Mouse (Mus musculus): ENCODE data around the gene Hist2h3c2. TPM values are rescaled to one million over a fixed set of nuclear protein-coding genes. Genes with fewer than 3 reads are reported as not detected.

Hist2h3c2 gene
- 1.6 to 5.2 TPM (median 3.2 TPM) in 4 replicates for total RNA-seq (2023; ENCODE audit: inconsistent age)

GRCm38 (mm10) chr3:96238954-96239793, at the start of gene Hist2h3c2:
Hist2h3c2 (minus strand) TSS chr3:96239127.

GRCm38 (mm10) chr3:96269511-96270474, 30.9 kb upstream of the Hist2h3c2 start, which contains the start of gene Hist2h2bb:
Hist2h2bb (plus strand) TSS chr3:96269752.

GRCm38 (mm10) chr3:96268051-96268775, 29.3 kb upstream of the Hist2h3c2 start, which contains the start of gene Hist2h3b:
Hist2h3b (plus strand) TSS chr3:96268654.

GRCm38 (mm10) chr3:96262979-96263550, 24.1 kb upstream of the Hist2h3c2 start, which contains the start of gene Hist2h4:
Hist2h4 (minus strand) TSS chr3:96263311.

GRCm38 (mm10) chr3:96246427-96246856, 7.5 kb upstream of the Hist2h3c2 start, which contains the start of gene Hist2h3c1:
Hist2h3c1 (plus strand) TSS chr3:96246685.

GRCm38 (mm10) chr3:96245003-96245886, 6.3 kb upstream of the Hist2h3c2 start, which contains the start of gene Hist2h2aa1:
Hist2h2aa1 (plus strand) TSS chr3:96245497.

GRCm38 (mm10) chr3:96239949-96240798, 1.2 kb upstream of the Hist2h3c2 start, which contains the start of gene Hist2h2aa2:
Hist2h2aa2 (minus strand) TSS chr3:96240276.

GRCm38 (mm10) chr3:96220765-96221639, 17.9 kb downstream of the Hist2h3c2 start, which contains the start of the genes Hist2h2ac and Hist2h2be:
Hist2h2ac (minus strand) TSS chr3:96220880.
Hist2h2be (plus strand) TSS chr3:96221119.

GRCm38 (mm10) chr3:96219661-96220130, 19.2 kb downstream of the Hist2h3c2 start, which contains the start of the genes Bola1 and Hist2h2ab:
Bola1 (minus strand) TSS chr3:96219709.
Hist2h2ab (plus strand) TSS chr3:96219865.

Other genes starting within 250 kb of the Hist2h3c2 start
- 203 to 253 TPM (median 234 TPM) in 4 replicates for gene Plekho1, start 243.1 kb downstream of the Hist2h3c2 start, total RNA-seq (2023; ENCODE audit: inconsistent age)
- gene Vps45, start 180.7 kb downstream of the Hist2h3c2 start, total RNA-seq (2023; ENCODE audit: inconsistent age): 16.8 to 29.1 TPM (median 20.3 TPM) in 4 replicates
- 53.7 to 61.3 TPM (median 54.9 TPM) in 4 replicates for gene Otud7b, start 134.6 kb downstream of the Hist2h3c2 start, total RNA-seq (2023; ENCODE audit: inconsistent age)
- 1.9 to 3.4 TPM (median 2.4 TPM) in 4 replicates for gene Mtmr11, start 77.1 kb downstream of the Hist2h3c2 start, total RNA-seq (2023; ENCODE audit: inconsistent age)
- 86.6 to 96.9 TPM (median 89.8 TPM) in 4 replicates for gene Sf3b4, start 66.8 kb downstream of the Hist2h3c2 start, total RNA-seq (2023; ENCODE audit: inconsistent age)
- gene Sv2a, start 58.0 kb downstream of the Hist2h3c2 start, total RNA-seq (2023; ENCODE audit: inconsistent age): 2.2 to 4.4 TPM (median 2.7 TPM) in 4 replicates
- 8.4 to 10.2 TPM (median 9.0 TPM) in 4 replicates for gene Bola1, start 19.4 kb downstream of the Hist2h3c2 start, total RNA-seq (2023; ENCODE audit: inconsistent age)
- 5.1 to 10.3 TPM (median 7.2 TPM) in 4 replicates for gene Hist2h2ab, start 19.3 kb downstream of the Hist2h3c2 start, total RNA-seq (2023; ENCODE audit: inconsistent age)
- 110 to 130 TPM (median 113 TPM) in 4 replicates for gene Hist2h2ac, start 18.2 kb downstream of the Hist2h3c2 start, total RNA-seq (2023; ENCODE audit: inconsistent age)
- 4.9 to 5.8 TPM (median 5.0 TPM) in 4 replicates for gene Hist2h2be, start 18.0 kb downstream of the Hist2h3c2 start, total RNA-seq (2023; ENCODE audit: inconsistent age)
- gene Hist2h2aa2, start 1.1 kb upstream of the Hist2h3c2 start, total RNA-seq (2023; ENCODE audit: inconsistent age): 684 to 746 TPM (median 716 TPM) in 4 replicates
- 4.9 to 9.3 TPM (median 6.8 TPM) in 3 of 4 replicates, not detected in the other for gene Hist2h2aa1, start 6.4 kb upstream of the Hist2h3c2 start, total RNA-seq (2023; ENCODE audit: inconsistent age)
- gene Hist2h3c1, start 7.6 kb upstream of the Hist2h3c2 start, total RNA-seq (2023; ENCODE audit: inconsistent age): not detected in 4 replicates
- 52.3 to 62.2 TPM (median 53.7 TPM) in 4 replicates for gene Hist2h4, start 24.2 kb upstream of the Hist2h3c2 start, total RNA-seq (2023; ENCODE audit: inconsistent age)
- 151 to 194 TPM (median 183 TPM) in 4 replicates for gene Hist2h3b, start 29.5 kb upstream of the Hist2h3c2 start, total RNA-seq (2023; ENCODE audit: inconsistent age)
- gene Hist2h2bb, start 30.6 kb upstream of the Hist2h3c2 start, total RNA-seq (2023; ENCODE audit: inconsistent age): 179 to 204 TPM (median 198 TPM) in 4 replicates
- gene Fcgr1, start 54.8 kb upstream of the Hist2h3c2 start, total RNA-seq (2023; ENCODE audit: inconsistent age): 0.19 to 0.60 TPM (median 0.52 TPM) in 4 replicates
- gene BC107364, start 213.2 kb upstream of the Hist2h3c2 start, total RNA-seq (2023; ENCODE audit: inconsistent age): not detected in 4 replicates

All from B cell, adult (primary cell).